8 mouse cellular contexts compared by ENCODE assay signal in the genomic region with DNA sequence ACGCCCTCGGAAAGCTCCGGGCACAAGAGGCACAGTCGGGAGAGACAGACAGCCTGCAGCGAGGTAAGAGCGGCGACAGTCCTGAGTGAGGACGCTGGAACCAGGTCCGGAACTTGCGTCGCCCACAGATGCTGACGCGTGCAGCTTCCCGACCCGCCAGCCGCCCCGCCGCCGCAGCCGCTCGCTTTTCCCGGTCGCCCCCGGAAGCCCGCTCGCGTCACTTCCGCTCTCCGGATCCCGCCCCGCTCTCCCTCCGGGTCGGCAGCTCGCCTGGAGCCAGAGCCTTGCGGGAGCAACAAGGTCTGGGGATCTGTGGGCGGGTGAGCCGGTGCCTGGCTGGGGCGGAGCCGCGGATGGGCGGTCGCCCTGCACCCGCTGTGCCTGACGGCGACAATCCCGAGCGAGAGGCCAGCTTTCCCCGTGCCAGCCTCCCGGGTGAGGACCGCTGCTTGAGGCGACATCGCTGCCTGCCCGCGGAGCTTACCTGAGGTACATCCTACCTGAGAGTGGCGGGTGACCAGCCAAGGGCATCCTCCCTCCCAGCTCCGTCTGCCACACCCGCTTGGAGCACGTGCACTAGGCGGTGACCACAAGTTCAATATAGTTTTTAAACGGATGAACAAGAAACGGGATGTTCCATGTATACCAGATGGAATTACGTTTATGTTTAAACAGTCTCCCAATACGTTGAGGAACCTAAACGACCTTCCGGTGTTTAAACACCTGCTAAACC. TPM values are rescaled to one million over a fixed set of nuclear protein-coding genes. Genes with fewer than 3 reads are reported as not detected.
DNase-seq lines count a peak whose midpoint lies in the region; ATAC-seq and TF ChIP-seq lines count a peak whose summit lies in the region.

Ago3 (minus strand) TSS at position 210 of the 733 bp plus-strand sequence.

- peak; percentile 69 for TF ChIP-seq POLR2A in cortical plate, adult 2 months (IDR thresholded peaks at IDR 0.05; ENCODE audit: extremely low read depth, insufficient read depth, low read length)

- H3K27ac ChIP-seq in cortical plate, adult 2 months (ENCODE audit: insufficient read depth, low read length) = peak within 1 kb of the TSS; percentile 71

- DNase-seq in gastrocnemius, postnatal 10 days = peak; percentile 97
- DNase-seq in left cerebral cortex, postnatal 10 days (ENCODE audit: extremely low spot score in 1 of 2, low spot score in 2 of 2) = peak; percentile 88 to 96
- peak; percentile 95 for DNase-seq in right cerebral cortex, postnatal 25 days
- peak; percentile 89 to 95 for DNase-seq in urinary bladder, postnatal 4 days (ENCODE audit: low spot score in 2 of 2)

- peak; percentile 80 for ATAC-seq in activated CD4-positive, CD25-positive, alpha-beta regulatory T cell, adult 4 months
- ATAC-seq in inflammation-experienced regulatory T-cells, adult 6 months = peak; percentile 88
- ATAC-seq in megakaryocyte-erythroid progenitor cell, adult 5-6 weeks (replicated peaks; ENCODE audit: low FRiP score, low TSS enrichment, poor library complexity, severe bottlenecking) = peak; percentile 99

- intact Hi-C loops in left cerebral cortex, postnatal 10 days (cut with DNase I) = no loop called here

- TF ChIP-seq CTCF in cortical plate, adult 2 months (IDR thresholded peaks at IDR 0.05; ENCODE audit: extremely low read depth, insufficient read depth, low read length) = no peak

- peak within 1 kb of the TSS; percentile 75 for H3K4me3 ChIP-seq in cortical plate, adult 2 months (ENCODE audit: insufficient read depth, low read length)

- peaks cover 2% of the 10 kb centered on the region; the same call in 1 of the 2 replicates for H3K4me1 ChIP-seq in cortical plate, adult 2 months (ENCODE audit: control insufficient read depth, insufficient read depth, low read length)

RNA-seq across cellular contexts. Expression of gene Ago3, which starts in this region (rescaled TPM):
- 10 to 100 TPM; 14.9 to 21.0 TPM for polyA plus RNA-seq in activated CD4-positive, CD25-positive, alpha-beta regulatory T cell, adult 4 months (2017; shearing (Covaris generic))
- polyA plus RNA-seq in cortical plate, adult 2 months (2012; rRNA removed) = 11.3 and 11.4 TPM in 2 replicates
- 10 to 100 TPM in 1 of 2 experiments, 1 to 10 TPM in 1; 7.3 to 11.5 TPM for total RNA-seq in gastrocnemius, postnatal 10 days (2021)
- 10 to 100 TPM; 18.8 to 24.1 (median 19.1) TPM for polyA plus RNA-seq in inflammation-experienced regulatory T-cells, adult 6 months (2017; shearing (Covaris generic))
- 10 to 100 TPM; 23.0 to 23.5 TPM for total RNA-seq in left cerebral cortex, postnatal 10 days (2021)
- 18.0 and 31.5 TPM in 2 replicates for total RNA-seq in megakaryocyte-erythroid progenitor cell, adult 5-6 weeks (2014; fragmentation: Nextera tagmentation)
- 3.0 and 20.2 TPM in 2 replicates for total RNA-seq in megakaryocyte-erythroid progenitor cell, adult 5-6 weeks (2017)

Comparison
In these comparisons a context has a peak if more than half of its experiments do, and no peak if none do; other contexts are left out.
1. Peak in every context shown above with its lines: DNase-seq, ATAC-seq, H3K4me3 ChIP-seq and H3K27ac ChIP-seq.